Mouse (Mus musculus) urinary bladder, postnatal 4 days (tissue): ENCODE data around the gene Shmt1.
A peak's percentile ranks its signal among the peaks of the same experiment; 100 is the strongest.
"Not testable (repeated sequence)": the region's sequence is repeated elsewhere in the genome, so short reads cannot be mapped to it uniquely, and the experiment has no call there.

ENCODE experiments used
- DNase-seq, 2 experiments: peaks; one replicate each; pipeline ENCODE4 v3.0.0; 2021 to 2022; ENCODE audit warnings: low spot score in 2 of 2

Gene Shmt1

GRCm38 (mm10) chr11:60811618-60812017 lies at the start of gene Shmt1:
Gene Shmt1 (minus strand): TSS chr11:60811718.
- DNase-seq, result not testable (repeated sequence)

DNA sequence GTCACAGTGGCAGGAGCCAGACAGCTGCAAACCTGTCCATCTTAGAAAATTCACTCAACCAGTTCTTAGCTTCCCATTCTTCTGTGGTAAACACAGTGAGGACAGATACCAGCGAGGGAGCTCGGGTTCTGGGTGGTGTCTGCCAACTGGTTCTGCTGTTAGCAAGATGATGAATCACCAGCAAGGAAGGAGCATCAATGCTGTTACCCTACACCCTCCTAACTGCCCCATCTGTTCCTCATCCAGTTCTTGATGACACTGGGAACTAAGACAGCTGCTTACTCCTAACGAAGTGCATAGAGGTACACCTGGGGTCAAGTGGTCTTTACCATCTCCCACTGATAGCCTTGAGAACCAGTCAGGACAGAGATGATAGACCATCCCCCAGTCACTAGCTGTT lies 45.1 kb upstream of the Shmt1 start:
- DNase-seq, result no peak

DNA sequence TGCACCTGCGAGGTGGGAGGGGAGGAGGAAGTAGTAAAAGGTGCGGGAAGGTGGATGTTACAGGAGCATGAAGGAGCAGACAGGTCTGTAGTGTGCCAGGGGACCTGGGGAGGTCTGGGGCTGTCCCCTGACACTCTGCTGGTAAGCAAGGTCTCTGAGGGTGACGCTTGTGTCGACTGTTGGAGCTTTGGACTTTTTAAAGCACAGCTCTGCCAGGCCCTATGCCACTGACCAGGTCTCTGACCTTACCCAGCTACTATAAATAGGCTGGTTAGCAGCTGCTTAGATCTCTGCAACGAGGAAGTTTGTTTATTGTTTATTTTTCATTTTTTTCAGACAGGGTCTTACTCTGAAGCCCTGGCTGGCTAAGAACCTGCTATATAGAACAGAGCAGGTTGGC lies 33.9 kb upstream of the Shmt1 start:
- no peak for DNase-seq

- DNase-seq, result no peak
These were observed 31.9 kb upstream of the Shmt1 start for GRCm38 (mm10) chr11:60843412-60843811.

GRCm38 (mm10) chr11:60841467-60842200 lies 30.1 kb upstream of the Shmt1 start:
- no peak for DNase-seq

GRCm38 (mm10) chr11:60837644-60838406 lies 26.3 kb upstream of the Shmt1 start:
- no peak for DNase-seq

- DNase-seq, result no peak
These were observed 25.4 kb upstream of the Shmt1 start for GRCm38 (mm10) chr11:60836897-60837296.

DNA sequence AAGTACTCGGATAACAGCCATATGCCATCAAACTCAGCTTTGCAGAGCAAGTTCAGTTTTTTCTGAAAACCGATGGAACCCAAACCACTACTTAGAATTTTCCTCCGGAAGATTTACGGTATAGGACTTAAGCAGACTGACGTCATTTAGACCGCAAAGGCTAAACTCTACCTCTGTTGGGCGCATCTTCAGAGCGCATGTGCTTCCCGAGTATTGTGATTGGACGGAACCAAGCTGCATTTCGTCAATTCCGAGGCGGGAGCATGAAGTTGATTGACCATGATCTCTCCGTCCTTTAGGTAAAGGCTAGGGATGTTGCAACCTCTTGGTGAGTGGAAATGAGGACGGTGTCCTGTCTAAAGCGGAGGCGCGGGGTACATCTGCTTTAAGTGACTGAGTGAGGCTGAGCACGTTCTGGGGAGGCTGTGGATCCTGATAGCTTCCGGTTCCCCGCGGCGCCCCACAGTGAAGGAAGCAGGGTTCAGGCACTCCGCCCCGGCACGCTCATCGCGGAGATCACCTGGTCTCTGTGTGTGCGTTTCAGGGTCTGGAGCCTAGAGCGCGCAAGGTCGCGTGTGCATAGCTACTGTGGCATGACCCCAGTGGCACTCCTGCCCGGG lies 19.0 kb upstream of the Shmt1 start, which contains the start of gene Dhrs7b:
TSS of gene Dhrs7b (plus strand) at position 199 of the 620 bp plus-strand sequence.
- peak; percentile 71 to 74 for DNase-seq

DNA sequence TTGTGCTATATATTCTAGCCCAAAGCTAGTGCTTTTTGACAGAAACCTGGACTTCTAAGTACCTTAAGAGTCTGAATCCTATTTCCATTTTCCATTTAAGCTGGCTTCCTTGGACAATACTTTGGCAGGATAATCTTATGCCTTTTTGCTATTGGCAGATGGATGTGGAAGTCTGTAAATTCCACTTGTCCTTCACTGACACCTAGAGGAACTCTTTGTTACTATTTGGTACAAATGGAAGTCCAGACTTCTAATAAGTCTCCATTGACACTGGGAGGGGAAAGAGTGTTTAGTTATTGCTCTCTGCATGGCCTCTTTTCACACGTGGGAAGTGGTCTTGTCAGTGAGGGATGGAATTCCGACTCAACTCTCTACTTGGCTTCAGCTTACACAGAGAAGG lies 17.4 kb upstream of the Shmt1 start:
- no peak for DNase-seq

GRCm38 (mm10) chr11:60827241-60827945 lies 15.9 kb upstream of the Shmt1 start:
- DNase-seq, result no peak

DNA sequence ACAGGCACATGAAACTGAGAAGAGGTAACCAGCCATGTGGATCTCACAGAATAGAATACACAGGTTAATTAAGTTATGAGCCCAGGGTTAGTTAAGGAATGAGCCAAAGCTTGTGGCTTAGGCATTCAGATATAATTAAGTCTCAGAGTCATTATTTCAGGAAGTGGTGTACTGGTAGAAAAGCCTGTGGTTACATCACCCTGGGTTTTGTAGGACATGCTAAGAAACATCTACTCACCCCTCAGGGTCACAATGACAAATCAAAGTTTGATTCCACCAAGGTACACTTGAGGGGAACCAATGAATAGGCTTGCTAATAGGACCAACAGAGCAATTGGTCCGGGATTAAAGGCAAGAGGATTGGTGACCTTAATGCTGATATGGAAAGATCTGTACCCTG lies 15.2 kb upstream of the Shmt1 start:
- no peak for DNase-seq

GRCm38 (mm10) chr11:60825191-60825590 lies 13.7 kb upstream of the Shmt1 start:
- DNase-seq, result no peak

GRCm38 (mm10) chr11:60823771-60824170 lies 12.3 kb upstream of the Shmt1 start:
- no peak for DNase-seq

DNA sequence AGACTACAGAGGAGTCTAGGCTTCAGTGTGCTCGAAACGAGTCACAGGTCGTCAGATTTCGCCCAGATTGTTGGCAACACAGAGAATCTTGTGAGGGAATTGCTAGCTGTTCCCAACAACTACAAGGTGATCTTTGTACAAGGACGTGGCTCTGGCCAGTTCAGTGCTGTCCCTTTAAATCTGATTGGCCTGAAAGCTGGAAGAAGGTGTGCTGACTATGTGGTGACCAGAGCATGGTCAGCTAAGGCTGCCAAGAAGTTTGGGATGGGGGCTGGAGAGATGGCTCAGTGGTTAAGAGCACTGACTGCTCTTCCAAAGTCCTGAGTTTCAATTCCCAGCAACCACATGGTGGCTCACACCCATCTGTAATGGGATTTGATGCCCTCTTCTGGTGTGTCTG lies 4.9 kb upstream of the Shmt1 start:
- DNase-seq, result no peak

DNA sequence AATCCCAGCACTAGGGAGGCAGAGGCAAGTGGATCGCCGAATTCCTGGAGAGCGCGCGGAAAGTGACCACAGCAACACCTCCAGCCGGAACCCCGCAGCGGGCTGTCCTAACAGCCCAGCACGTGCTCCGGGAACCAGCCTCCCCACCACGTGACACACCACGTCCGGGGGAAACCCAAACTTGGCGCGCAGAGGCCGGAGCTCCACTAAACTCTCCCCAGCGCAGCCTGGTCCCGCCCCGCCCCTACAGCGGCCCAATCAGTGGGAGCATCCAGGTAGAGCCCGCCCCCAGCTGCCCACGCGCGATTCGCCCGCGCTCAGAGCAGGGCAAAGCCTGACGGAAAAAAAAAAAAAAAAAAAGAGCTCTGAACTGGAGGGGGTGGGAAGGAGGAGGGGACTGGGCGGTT lies 461 bp downstream of the Shmt1 start:
- peak; percentile 94 to 95 for DNase-seq

- DNase-seq, result no peak
These were observed 1.2 kb downstream of the Shmt1 start for GRCm38 (mm10) chr11:60810046-60810965.

GRCm38 (mm10) chr11:60809546-60809945 lies 2.0 kb downstream of the Shmt1 start:
- no peak for DNase-seq

- DNase-seq, result no peak
These were observed 3.0 kb downstream of the Shmt1 start for GRCm38 (mm10) chr11:60808286-60809070.

DNA sequence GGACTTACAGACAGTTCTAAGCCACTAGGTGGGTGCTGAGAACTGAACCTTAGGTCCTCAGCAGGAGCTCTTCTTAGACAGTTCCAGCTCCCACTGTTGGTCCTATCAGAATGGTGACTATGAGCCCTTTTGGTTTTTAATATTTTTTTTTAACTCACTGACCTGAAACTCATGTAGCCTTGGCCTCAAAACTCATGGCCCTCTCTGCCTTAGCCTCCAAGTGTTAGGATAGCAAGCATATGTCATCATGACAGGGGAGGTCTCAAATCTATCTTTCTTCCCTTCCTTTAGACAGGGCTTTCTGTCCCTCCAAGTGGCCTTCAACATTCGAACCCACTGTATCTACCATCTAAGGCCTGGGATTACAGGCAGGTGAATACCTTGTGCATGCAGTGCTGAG lies 10.6 kb downstream of the Shmt1 start:
- DNase-seq, result no peak

DNA sequence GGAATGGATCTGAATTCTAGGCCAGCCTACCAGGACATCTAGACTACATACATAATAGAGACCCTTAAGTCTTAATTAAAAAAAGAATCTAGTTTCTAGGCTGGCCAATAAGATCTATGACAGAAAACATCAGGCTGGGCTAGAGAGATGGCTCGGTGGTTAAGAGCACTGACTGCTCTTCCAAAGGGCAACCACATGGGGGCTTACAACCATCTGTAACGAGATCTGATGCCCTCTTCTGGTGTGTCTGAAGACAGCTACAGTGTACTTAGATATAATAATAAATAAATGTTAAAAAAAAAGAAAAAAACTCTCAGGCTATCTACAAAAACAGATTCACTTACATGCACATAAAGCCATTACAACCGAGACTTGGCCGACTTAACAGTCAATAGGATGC lies 11.5 kb downstream of the Shmt1 start:
- DNase-seq, result no peak
